Mouse (Mus musculus): ENCODE data around the gene Trrap. TPM values are rescaled to one million over a fixed set of nuclear protein-coding genes. Genes with fewer than 3 reads are reported as not detected.

Trrap gene
- total and polyA plus RNA-seq, 3 experiments, result 18.2 to 77.0 (median 55.0) TPM

GRCm38 (mm10) chr5:144757402-144757801 is 10.1 kb upstream of the Trrap start:
- dilution Hi-C loops (cut with MboI; ENCODE audit: extremely low pct_ligation_motif_present, extremely low pct_unique_long_range_greater_than_20kb, low sequenced_read_pairs), result no loop called here
- no peak overlapping the region for H3K4me3 ChIP-seq (replicated peaks in 1 of 3; ENCODE audit: low read depth in 2 of 3, low read length in 2 of 3, poor library complexity in 1 of 3)
- H3K9ac ChIP-seq (ENCODE audit: insufficient read depth, low read depth), result no peak overlapping the region
- no peaks in the 10 kb centered on the region for H3K9me3 ChIP-seq (replicated peaks; ENCODE audit: low read length)
- no peak for DNase-seq (ENCODE audit: extremely low read depth)
- H3K4me1 ChIP-seq (ENCODE audit: control insufficient read depth in 1 of 2, insufficient read depth in 2 of 2), result peaks cover 4% of the 10 kb centered on the region in 2 experiments
- H3K36me3 ChIP-seq (replicated peaks in 1 of 2; ENCODE audit: control insufficient read depth in 1 of 2, insufficient read depth in 1 of 2, low read length in 1 of 2), result no peaks in the 10 kb centered on the region
- H3K27me3 ChIP-seq (replicated peaks), result peaks cover 20% of the 10 kb centered on the region
- in situ Hi-C loops (cut with MboI; ENCODE audit: low pct_ligation_motif_present, low pct_unique_long_range_greater_than_20kb, low sequenced_read_pairs), result no loop called here
- H3K27ac ChIP-seq (ENCODE audit: insufficient read depth, low read depth), result no peak overlapping the region
- H3K4me2 ChIP-seq (ENCODE audit: insufficient read depth, low read depth, poor library complexity, severe bottlenecking), result no peak overlapping the region
- TF ChIP-seq ETS1 (conservative IDR thresholded peaks at IDR 0.05; ENCODE audit: low read depth, low read length), result no peak
- no peak for TF ChIP-seq NRF1 (IDR thresholded peaks at IDR 0.05; ENCODE audit: low read depth, low read length)
- TF ChIP-seq JUND (conservative IDR thresholded peaks at IDR 0.05; ENCODE audit: low read depth, low read length), result no peak
- no peaks in the 10 kb centered on the region for H3K79me2 ChIP-seq (replicated peaks; ENCODE audit: control insufficient read depth, extremely low read depth, insufficient read depth, poor library complexity, severe bottlenecking)

GRCm38 (mm10) chr5:144758422-144758821 is 9.1 kb upstream of the Trrap start:
- in situ Hi-C loops (cut with MboI; ENCODE audit: low pct_ligation_motif_present, low pct_unique_long_range_greater_than_20kb, low sequenced_read_pairs) (no loop called here), dilution Hi-C loops (cut with MboI; ENCODE audit: extremely low pct_ligation_motif_present, extremely low pct_unique_long_range_greater_than_20kb, low sequenced_read_pairs) (no loop called here)
- H3K27me3 ChIP-seq (replicated peaks), result peaks cover 29% of the 10 kb centered on the region
- H3K9me3 ChIP-seq (replicated peaks; ENCODE audit: low read length), result no peaks in the 10 kb centered on the region
- no peak for DNase-seq (ENCODE audit: extremely low read depth)
- no peak overlapping the region for H3K4me3 ChIP-seq (replicated peaks in 1 of 3; ENCODE audit: low read depth in 2 of 3, low read length in 2 of 3, poor library complexity in 1 of 3)
- H3K9ac ChIP-seq (ENCODE audit: insufficient read depth, low read depth), result no peak overlapping the region
- H3K27ac ChIP-seq (ENCODE audit: insufficient read depth, low read depth), result no peak overlapping the region
- H3K79me2 ChIP-seq (replicated peaks; ENCODE audit: control insufficient read depth, extremely low read depth, insufficient read depth, poor library complexity, severe bottlenecking), result no peaks in the 10 kb centered on the region
- no peak overlapping the region for H3K4me2 ChIP-seq (ENCODE audit: insufficient read depth, low read depth, poor library complexity, severe bottlenecking)
- peaks cover 0 to 2% of the 10 kb centered on the region in 2 experiments; a peak in 2 of 4 replicates for H3K4me1 ChIP-seq (ENCODE audit: control insufficient read depth in 1 of 2, insufficient read depth in 2 of 2)
- TF ChIP-seq USF2 (conservative IDR thresholded peaks at IDR 0.05; ENCODE audit: low read depth, low read length) (no peak), NRF1 (IDR thresholded peaks at IDR 0.05; ENCODE audit: low read depth, low read length) (no peak), SMC3 (IDR thresholded peaks at IDR 0.05; ENCODE audit: low read depth, low read length) (no peak), PAX5 (IDR thresholded peaks at IDR 0.05; ENCODE audit: low read length) (no peak), SIN3A (IDR thresholded peaks at IDR 0.05; ENCODE audit: low read length) (no peak), MAX (IDR thresholded peaks at IDR 0.05; ENCODE audit: low read length) (no peak), RAD21 (IDR thresholded peaks at IDR 0.05; ENCODE audit: low read depth, low read length) (no peak)
- H3K36me3 ChIP-seq (replicated peaks in 1 of 2; ENCODE audit: control insufficient read depth in 1 of 2, insufficient read depth in 1 of 2, low read length in 1 of 2), result no peaks in the 10 kb centered on the region

GRCm38 (mm10) chr5:144761161-144761868 is 6.2 kb upstream of the Trrap start, which contains the start of gene Tmem130:
Gene Tmem130 (minus strand): TSS chr5:144761818.
- peaks cover 39% of the 10 kb centered on the region for H3K27me3 ChIP-seq (replicated peaks)
- no peak within 1 kb of the TSS for H3K4me3 ChIP-seq (replicated peaks in 1 of 3; ENCODE audit: low read depth in 2 of 3, low read length in 2 of 3, poor library complexity in 1 of 3)
- dilution Hi-C loops (cut with MboI; ENCODE audit: extremely low pct_ligation_motif_present, extremely low pct_unique_long_range_greater_than_20kb, low sequenced_read_pairs) (no loop called here), in situ Hi-C loops (cut with MboI; ENCODE audit: low pct_ligation_motif_present, low pct_unique_long_range_greater_than_20kb, low sequenced_read_pairs) (no loop called here)
- no peaks in the 10 kb centered on the region for H3K4me1 ChIP-seq (ENCODE audit: control insufficient read depth in 1 of 2, insufficient read depth in 2 of 2)
- no peaks in the 10 kb centered on the region for H3K36me3 ChIP-seq (replicated peaks in 1 of 2; ENCODE audit: control insufficient read depth in 1 of 2, insufficient read depth in 1 of 2, low read length in 1 of 2)
- H3K9ac ChIP-seq (ENCODE audit: insufficient read depth, low read depth), result no peak within 1 kb of the TSS
- no peaks in the 10 kb centered on the region for H3K79me2 ChIP-seq (replicated peaks; ENCODE audit: control insufficient read depth, extremely low read depth, insufficient read depth, poor library complexity, severe bottlenecking)
- H3K27ac ChIP-seq (ENCODE audit: insufficient read depth, low read depth), result no peak within 1 kb of the TSS
- TF ChIP-seq JUND (conservative IDR thresholded peaks at IDR 0.05; ENCODE audit: low read depth, low read length) (no peak), MAFK (IDR thresholded peaks at IDR 0.05; ENCODE audit: insufficient replicate concordance, low read length) (no peak), POLR2AphosphoS2 (IDR thresholded peaks at IDR 0.05; ENCODE audit: low read depth, low read length) (no peak), CTCF (conservative IDR thresholded peaks at IDR 0.05 in 1 of 2, IDR thresholded peaks at IDR 0.05 in 1 of 2; ENCODE audit: low read depth in 2 of 2, low read length in 2 of 2) (no peak), CHD2 (IDR thresholded peaks at IDR 0.05; ENCODE audit: low read length) (no peak), PAX5 (IDR thresholded peaks at IDR 0.05; ENCODE audit: low read length) (no peak), GABPA (IDR thresholded peaks at IDR 0.05; ENCODE audit: insufficient replicate concordance, low read depth, low read length) (no peak)
- H3K4me2 ChIP-seq (ENCODE audit: insufficient read depth, low read depth, poor library complexity, severe bottlenecking), result no peak within 1 kb of the TSS
- H3K9me3 ChIP-seq (replicated peaks; ENCODE audit: low read length), result no peaks in the 10 kb centered on the region
- no peak for DNase-seq (ENCODE audit: extremely low read depth)
